Mouse (Mus musculus) C2C12 (cell line): ENCODE results near the gene Apoc1. TPM values are rescaled to one million over a fixed set of nuclear protein-coding genes. Genes with fewer than 3 reads are reported as not detected.
"Not testable (repeated sequence)": the region's sequence is repeated elsewhere in the genome, so short reads cannot be mapped to it uniquely, and the experiment has no call there.

Source experiments
- H3K27me3 ChIP-seq: one replicate; pipeline ENCODE4 v1.6.1; 2011; ENCODE audit not compliant: control insufficient read depth, insufficient read depth, insufficient read length
- H3K36me3 ChIP-seq: one replicate; pipeline ENCODE4 v1.6.1; 2011; ENCODE audit not compliant: control insufficient read depth, insufficient read depth
- H3K4me3 ChIP-seq: one replicate; pipeline ENCODE4 v1.5.1; 2011; ENCODE audit warnings: mild to moderate bottlenecking, control low read depth; ENCODE audit not compliant: poor library complexity, insufficient read depth, severe bottlenecking
- H3K79me2 ChIP-seq: one replicate; pipeline ENCODE4 v1.6.1; 2011; ENCODE audit not compliant: control insufficient read depth, insufficient read depth
- H3K79me3 ChIP-seq: one replicate; pipeline ENCODE4 v1.6.1; 2011; ENCODE audit warnings: low read depth, control low read depth
- H3ac ChIP-seq: one replicate; pipeline ENCODE3; 2011; ENCODE audit warnings: low read depth; ENCODE audit not compliant: control insufficient read depth, insufficient read length
- CEBPB ChIP-seq: IDR thresholded peaks from one replicate; pipeline ENCODE4 v1.6.1; 2011; ENCODE audit warnings: low read depth, mild to moderate bottlenecking, control low read depth, moderate library complexity
- CTCF ChIP-seq: IDR thresholded peaks from one replicate; pipeline ENCODE4 v1.5.1; 2011; ENCODE audit not compliant: control insufficient read depth, insufficient read depth, insufficient read length
- FOSL1 ChIP-seq: IDR thresholded peaks from one replicate; pipeline ENCODE4 v1.8.0; 2011; ENCODE audit warnings: mild to moderate bottlenecking, low read length; ENCODE audit not compliant: poor library complexity, insufficient read depth, severe bottlenecking
- MAX ChIP-seq: IDR thresholded peaks from one replicate; pipeline ENCODE4 v1.6.1; 2011; ENCODE audit warnings: mild to moderate bottlenecking, control low read depth
- MYOD1 ChIP-seq: IDR thresholded peaks from one replicate; pipeline ENCODE4 v1.6.1; 2011; ENCODE audit warnings: low read depth; ENCODE audit not compliant: control insufficient read depth, insufficient read length
- MYOG ChIP-seq: IDR thresholded peaks from one replicate; pipeline ENCODE4 v1.6.1; 2011; ENCODE audit not compliant: control insufficient read depth, insufficient read length; ENCODE audit errors: extremely low read depth
- USF1 ChIP-seq: IDR thresholded peaks from one replicate; pipeline ENCODE4 v1.6.1; 2011; ENCODE audit warnings: low read depth, mild to moderate bottlenecking, control low read depth, moderate library complexity
- polyA plus RNA-seq: library from polyadenylated mRNA; unstranded; fragments of >200 nt; fragmentation: generic; extraction: Trizol; gene quantifications from one replicate; pipeline ENCODE4 v1.2.1, GENCODE M21; 2012; ENCODE audit warnings: missing spikeins

Apoc1 gene
- polyA plus RNA-seq, 1 experiment = not detected

- no peaks in the 10 kb centered on the region for H3K36me3 ChIP-seq
- no peak overlapping the region for H3K4me3 ChIP-seq
- H3K79me2 ChIP-seq = no peaks in the 10 kb centered on the region
- H3K79me3 ChIP-seq = no peaks in the 10 kb centered on the region
- TF ChIP-seq USF1 (no peak), FOSL1 (no peak), MYOD1 (no peak), MAX (no peak), CEBPB (no peak), CTCF (no peak), MYOG (no peak)
- H3ac ChIP-seq = no peak overlapping the region
- H3K27me3 ChIP-seq = peaks cover 4% of the 10 kb centered on the region
These were observed 1.6 kb downstream of the Apoc1 start for GRCm38 (mm10) chr7:19690845-19691244.

- TF ChIP-seq FOSL1 (no peak), MYOD1 (no peak), USF1 (no peak), CEBPB (no peak)
- Histone ChIP-seq H3ac (no peak overlapping the region), H3K36me3 (no peaks in the 10 kb centered on the region), H3K79me2 (no peaks in the 10 kb centered on the region), H3K27me3 (peaks cover 13% of the 10 kb centered on the region), H3K79me3 (no peaks in the 10 kb centered on the region), H3K4me3 (no peak overlapping the region)
These were observed 3.8 kb downstream of the Apoc1 start for GRCm38 (mm10) chr7:19688611-19689010.

DNA sequence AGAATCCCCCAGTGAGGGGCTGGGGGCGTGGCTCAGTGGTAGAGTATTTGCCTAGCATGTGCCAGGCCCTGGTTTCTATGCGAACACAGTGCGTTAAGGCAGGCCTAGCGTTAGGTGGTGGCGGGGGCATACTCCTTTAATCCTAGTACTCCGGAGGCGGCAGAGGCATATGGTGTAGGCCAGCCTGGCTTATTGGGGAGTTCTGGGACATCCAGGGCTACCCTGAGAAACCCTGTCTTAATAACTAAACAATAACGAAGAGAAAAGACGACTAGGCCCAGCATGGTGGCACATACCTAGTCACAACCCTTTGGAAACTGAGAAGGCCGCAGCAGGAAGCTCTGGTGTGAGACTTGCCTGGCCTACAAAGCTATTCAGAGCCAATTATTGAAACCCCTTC is 4.4 kb downstream of the Apoc1 start:
- TF ChIP-seq MYOD1 = no peak
- no peak for TF ChIP-seq MYOG
- no peak for TF ChIP-seq CTCF
- TF ChIP-seq MAX = no peak
- TF ChIP-seq CEBPB = no peak
- peaks cover 13% of the 10 kb centered on the region for H3K27me3 ChIP-seq
- no peaks in the 10 kb centered on the region for H3K36me3 ChIP-seq
- H3ac ChIP-seq = no peak overlapping the region
- H3K79me2 ChIP-seq = no peaks in the 10 kb centered on the region
- H3K79me3 ChIP-seq = no peaks in the 10 kb centered on the region
- H3K4me3 ChIP-seq = no peak overlapping the region

GRCm38 (mm10) chr7:19686927-19687583 is 5.4 kb downstream of the Apoc1 start:
- H3K79me3 ChIP-seq = not testable (repeated sequence)

DNA sequence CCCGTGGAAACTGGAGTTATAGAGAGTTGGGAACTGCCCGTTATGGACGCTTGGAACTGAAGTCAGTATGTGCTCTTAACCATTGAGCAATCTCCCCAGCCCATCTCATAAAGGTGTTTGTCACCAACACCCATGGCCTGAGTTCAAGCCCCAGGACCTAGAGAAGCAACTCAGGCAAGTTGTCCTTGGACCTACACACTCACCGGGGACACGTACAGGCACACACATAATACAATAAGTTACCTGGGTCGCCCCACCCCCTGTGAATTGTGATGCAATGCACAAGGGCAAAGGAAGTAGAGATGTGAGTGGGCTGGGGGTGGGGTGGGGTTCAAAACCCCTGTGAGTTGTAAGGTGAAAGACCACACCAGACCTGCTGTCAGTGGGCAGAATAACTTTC is 5.9 kb downstream of the Apoc1 start:
- Histone ChIP-seq H3K27me3 (peaks cover 13% of the 10 kb centered on the region), H3K79me2 (no peaks in the 10 kb centered on the region), H3K79me3 (no peaks in the 10 kb centered on the region), H3K36me3 (no peaks in the 10 kb centered on the region), H3ac (no peak overlapping the region), H3K4me3 (no peak overlapping the region)
- TF ChIP-seq FOSL1 = no peak
- TF ChIP-seq MYOD1 = no peak
- no peak for TF ChIP-seq MAX
- TF ChIP-seq USF1 = no peak
- TF ChIP-seq CTCF = no peak
- TF ChIP-seq CEBPB = no peak
- no peak for TF ChIP-seq MYOG

More at GRCm38 (mm10) chr7:19686927-19687583, 5.4 kb downstream of the Apoc1 start:
- H3ac ChIP-seq, H3K4me3 ChIP-seq, H3K36me3 ChIP-seq, H3K79me2 ChIP-seq: not testable (repeated sequence)
- H3K27me3 ChIP-seq = peaks cover 13% of the 10 kb centered on the region

GRCm38 (mm10) chr7:19685374-19685773 is 7.1 kb downstream of the Apoc1 start:
- Histone ChIP-seq H3ac (no peak overlapping the region), H3K4me3 (no peak overlapping the region), H3K79me2 (no peaks in the 10 kb centered on the region), H3K79me3 (no peaks in the 10 kb centered on the region), H3K36me3 (no peaks in the 10 kb centered on the region), H3K27me3 (peaks cover 13% of the 10 kb centered on the region)
- TF ChIP-seq MYOD1 (no peak), MYOG (no peak), CEBPB (no peak), MAX (no peak), FOSL1 (no peak), CTCF (no peak), USF1 (no peak)
